Mouse (Mus musculus) heart, embryonic 13.5 days (tissue): Measurements from ENCODE around the gene Ints11. TPM values are rescaled to one million over a fixed set of nuclear protein-coding genes. Genes with fewer than 3 reads are reported as not detected.

Experiments
- ATAC-seq: fragments of 200-750 bp; cut with Nextera tagmentation; 2 replicates; pipeline ENCODE4 v1.8.0; 2017; ENCODE audit warnings: moderate TSS enrichment; ENCODE audit not compliant: insufficient number of reproducible peaks, low FRiP score, low TSS enrichment; ENCODE audit errors: extremely low read depth
- H3K27ac ChIP-seq: fragments of 300-500 bp; sonication (generic); replicated peaks from 2 replicates; pipeline ENCODE4 v1.5.1; 2015; ENCODE audit warnings: moderate library complexity, mild to moderate bottlenecking, inconsistent platforms
- H3K27me3 ChIP-seq: fragments of 300-500 bp; sonication (generic); replicated peaks from 2 replicates; pipeline ENCODE4 v1.6.1; 2015; ENCODE audit warnings: mild to moderate bottlenecking, inconsistent platforms
- H3K36me3 ChIP-seq: fragments of 300-500 bp; sonication (generic); 2 replicates; pipeline ENCODE4 v1.6.1; 2015; ENCODE audit warnings: mild to moderate bottlenecking, inconsistent platforms
- H3K4me1 ChIP-seq: fragments of 300-500 bp; sonication (generic); 2 replicates; pipeline ENCODE4 v1.6.1; 2015; ENCODE audit warnings: inconsistent platforms
- H3K4me2 ChIP-seq: fragments of 300-500 bp; sonication (generic); 2 replicates; pipeline ENCODE4 v1.6.1; 2015; ENCODE audit warnings: inconsistent platforms, mild to moderate bottlenecking, moderate library complexity
- H3K4me3 ChIP-seq: fragments of 300-500 bp; sonication (generic); 2 replicates; pipeline ENCODE4 v1.5.1; 2015; ENCODE audit warnings: moderate library complexity, mild to moderate bottlenecking, inconsistent platforms
- H3K9ac ChIP-seq: fragments of 300-500 bp; sonication (generic); 2 replicates; pipeline ENCODE4 v1.6.1; 2015; ENCODE audit warnings: inconsistent platforms, mild to moderate bottlenecking, moderate library complexity
- H3K9me3 ChIP-seq: fragments of 300-500 bp; sonication (generic); 2 replicates; pipeline ENCODE4 v1.6.1; 2016; ENCODE audit warnings: inconsistent platforms
- WGBS: fragments of 180-500 bp; shearing (Covaris S2); methylation state at CpG from one replicate; pipeline ENCODE4 v1.1.7; 2015; ENCODE audit warnings: mixed read lengths; 5-methylcytosine and 5-hydroxymethylcytosine counted together
- polyA plus RNA-seq: library from polyadenylated mRNA; unstranded; fragments of >200 nt; fragmentation: Nextera tagmentation; extraction: Ambion mirVana; gene quantifications from 2 replicates; pipeline ENCODE4 v1.2.1, GENCODE M21; 2015

Ints11 gene
- polyA plus RNA-seq, 1 experiment from 2014 or later, result 36.0 TPM

GRCm38 (mm10) chr4:155849391-155849790, 20.0 kb upstream of the Ints11 start:
- ATAC-seq, result no peak
- H3K27me3 ChIP-seq, result no peaks in the 10 kb centered on the region
- H3K4me3 ChIP-seq, result no peak overlapping the region
- 81% methylated on average over 2 of the region's 2 CpGs for WGBS
- no peak overlapping the region for H3K4me2 ChIP-seq
- H3K4me1 ChIP-seq, result peaks cover 35% of the 10 kb centered on the region
- peak overlapping the region; percentile 19; the same call in 1 of the 2 replicates for H3K9ac ChIP-seq
- peaks cover 14% of the 10 kb centered on the region for H3K36me3 ChIP-seq
- no peaks in the 10 kb centered on the region for H3K9me3 ChIP-seq
- no peak overlapping the region for H3K27ac ChIP-seq

- H3K4me2 ChIP-seq, result no peak overlapping the region
- no peak overlapping the region for H3K9ac ChIP-seq
- no peak overlapping the region for H3K4me3 ChIP-seq
- H3K27ac ChIP-seq, result no peak overlapping the region
- 85% methylated on average over 3 of the region's 3 CpGs for WGBS
- no peaks in the 10 kb centered on the region for H3K27me3 ChIP-seq
- peaks cover 35% of the 10 kb centered on the region for H3K4me1 ChIP-seq
- H3K9me3 ChIP-seq, result no peaks in the 10 kb centered on the region
- H3K36me3 ChIP-seq, result peaks cover 17% of the 10 kb centered on the region
- ATAC-seq, result no peak
Measured at GRCm38 (mm10) chr4:155849792-155850451, 19.4 kb upstream of the Ints11 start.

- ATAC-seq, result no peak
- no peaks in the 10 kb centered on the region for H3K9me3 ChIP-seq
- peaks cover 34% of the 10 kb centered on the region for H3K4me1 ChIP-seq
- no peak overlapping the region for H3K9ac ChIP-seq
- peaks cover 31% of the 10 kb centered on the region for H3K36me3 ChIP-seq
- no peaks in the 10 kb centered on the region for H3K27me3 ChIP-seq
- no peak overlapping the region for H3K27ac ChIP-seq
- H3K4me3 ChIP-seq, result no peak overlapping the region
- 86% methylated on average over 3 of the region's 3 CpGs for WGBS
- H3K4me2 ChIP-seq, result no peak overlapping the region
Measured at GRCm38 (mm10) chr4:155851368-155851767, 18.0 kb upstream of the Ints11 start.

GRCm38 (mm10) chr4:155851951-155852411, 17.4 kb upstream of the Ints11 start:
- Histone ChIP-seq H3K27me3 (no peaks in the 10 kb centered on the region), H3K27ac (no peak overlapping the region), H3K4me3 (no peak overlapping the region), H3K4me1 (peaks cover 28% of the 10 kb centered on the region), H3K9ac (no peak overlapping the region), H3K4me2 (no peak overlapping the region), H3K9me3 (no peaks in the 10 kb centered on the region), H3K36me3 (peaks cover 38% of the 10 kb centered on the region)
- WGBS, result 72% methylated on average over 2 of the region's 2 CpGs
- ATAC-seq, result no peak

DNA sequence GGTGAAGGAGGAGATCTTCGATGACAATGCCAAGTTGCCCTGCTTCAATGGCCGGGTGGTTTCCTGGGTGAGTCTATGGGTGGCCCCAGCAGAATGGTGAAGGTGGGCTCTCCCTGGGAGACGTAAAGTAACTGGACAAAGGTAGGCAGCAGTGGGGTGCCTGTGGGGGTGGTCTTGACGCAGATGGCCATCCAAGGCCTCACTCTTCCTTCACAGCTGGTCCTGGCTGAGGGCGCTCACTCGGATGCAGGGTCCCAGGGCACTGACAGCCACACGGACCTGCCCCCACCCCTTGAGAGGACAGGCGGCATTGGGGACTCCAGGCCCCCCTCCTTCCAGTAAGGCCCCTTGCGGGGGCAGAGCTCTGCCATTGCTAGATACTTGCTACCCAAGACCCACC, 15.9 kb upstream of the Ints11 start:
- H3K36me3 ChIP-seq, result peaks cover 52% of the 10 kb centered on the region
- no peaks in the 10 kb centered on the region for H3K9me3 ChIP-seq
- no peak overlapping the region for H3K27ac ChIP-seq
- no peak overlapping the region for H3K4me3 ChIP-seq
- 85% methylated on average over 9 of the region's 9 CpGs for WGBS
- no peak for ATAC-seq
- no peak overlapping the region for H3K9ac ChIP-seq
- no peaks in the 10 kb centered on the region for H3K27me3 ChIP-seq
- H3K4me1 ChIP-seq, result peaks cover 21% of the 10 kb centered on the region
- H3K4me2 ChIP-seq, result no peak overlapping the region

DNA sequence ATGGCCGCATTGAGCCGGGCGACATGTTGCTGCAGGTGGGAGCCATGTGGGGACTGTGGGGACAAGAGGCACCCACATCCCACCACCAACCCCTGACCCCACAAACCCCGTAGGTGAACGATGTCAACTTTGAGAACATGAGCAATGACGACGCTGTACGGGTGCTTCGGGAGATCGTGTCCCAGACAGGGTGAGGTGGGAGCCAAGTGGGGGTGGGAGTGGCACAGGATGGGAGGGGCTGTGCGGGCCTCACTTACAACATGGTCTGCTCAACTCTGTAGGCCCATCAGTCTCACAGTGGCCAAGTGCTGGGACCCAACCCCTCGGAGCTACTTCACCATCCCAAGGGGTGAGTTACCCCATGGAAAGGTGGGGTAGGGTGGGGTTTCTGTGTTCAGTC, 14.4 kb upstream of the Ints11 start:
- Histone ChIP-seq H3K4me2 (no peak overlapping the region), H3K4me3 (no peak overlapping the region), H3K27me3 (no peaks in the 10 kb centered on the region), H3K4me1 (0 out of 2 replicates have a peak, but pooled peaks cover 7% of the 10 kb centered on the region), H3K9me3 (no peaks in the 10 kb centered on the region), H3K9ac (no peak overlapping the region), H3K36me3 (peaks cover 61% of the 10 kb centered on the region), H3K27ac (no peak overlapping the region)
- 85% methylated on average over 12 of the region's 12 CpGs for WGBS
- no peak for ATAC-seq

DNA sequence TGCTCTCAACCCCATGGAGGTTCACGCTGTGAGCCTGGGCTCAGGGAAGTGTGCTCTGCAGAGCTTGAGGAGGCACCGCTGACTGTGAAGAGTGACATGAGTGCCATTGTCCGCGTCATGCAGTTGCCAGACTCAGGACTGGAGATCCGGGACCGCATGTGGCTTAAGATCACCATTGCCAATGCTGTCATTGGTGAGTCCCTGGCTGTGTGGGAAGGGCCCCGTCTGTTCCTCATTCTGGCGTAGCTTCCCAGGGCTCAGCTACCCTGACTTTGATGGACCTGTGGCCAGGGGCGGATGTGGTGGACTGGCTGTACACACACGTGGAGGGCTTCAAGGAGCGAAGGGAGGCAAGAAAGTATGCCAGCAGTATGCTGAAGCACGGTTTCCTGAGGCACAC, 13.3 kb upstream of the Ints11 start:
- Histone ChIP-seq H3K9ac (no peak overlapping the region), H3K4me3 (no peak overlapping the region), H3K27me3 (no peaks in the 10 kb centered on the region), H3K27ac (no peak overlapping the region), H3K9me3 (no peaks in the 10 kb centered on the region), H3K4me2 (no peak overlapping the region), H3K4me1 (0 out of 2 replicates have a peak, but pooled peaks cover 7% of the 10 kb centered on the region), H3K36me3 (peaks cover 71% of the 10 kb centered on the region)
- 87% methylated on average over 12 of the region's 12 CpGs for WGBS
- ATAC-seq, result no peak

DNA sequence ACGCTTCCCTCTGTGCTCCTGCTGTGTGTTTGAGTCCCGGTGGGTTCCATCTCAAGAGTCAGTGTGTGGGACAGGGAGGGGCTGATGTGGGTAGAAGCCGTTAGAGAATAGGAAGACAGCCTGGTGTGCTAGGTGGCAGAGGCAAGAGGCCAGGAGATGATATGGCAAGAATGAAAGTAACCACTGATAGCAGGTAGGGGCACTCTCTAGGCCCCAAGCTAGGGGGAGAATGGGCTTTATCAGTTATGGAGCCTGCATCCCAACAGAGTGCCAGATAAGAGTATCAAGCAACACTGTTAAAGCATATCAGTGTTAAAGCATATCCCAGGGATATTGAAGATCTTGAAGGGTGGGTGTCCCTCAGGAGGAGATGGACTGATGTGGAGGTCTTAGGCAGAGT, 12.5 kb upstream of the Ints11 start:
- Histone ChIP-seq H3K9me3 (no peaks in the 10 kb centered on the region), H3K4me2 (no peak overlapping the region), H3K36me3 (peaks cover 77% of the 10 kb centered on the region), H3K27me3 (no peaks in the 10 kb centered on the region), H3K27ac (no peak overlapping the region), H3K9ac (no peak overlapping the region), H3K4me1 (0 out of 2 replicates have a peak, but pooled peaks cover under 1% of the 10 kb centered on the region), H3K4me3 (no peak overlapping the region)
- WGBS, result 56% methylated on average over 3 of the region's 3 CpGs
- no peak for ATAC-seq

DNA sequence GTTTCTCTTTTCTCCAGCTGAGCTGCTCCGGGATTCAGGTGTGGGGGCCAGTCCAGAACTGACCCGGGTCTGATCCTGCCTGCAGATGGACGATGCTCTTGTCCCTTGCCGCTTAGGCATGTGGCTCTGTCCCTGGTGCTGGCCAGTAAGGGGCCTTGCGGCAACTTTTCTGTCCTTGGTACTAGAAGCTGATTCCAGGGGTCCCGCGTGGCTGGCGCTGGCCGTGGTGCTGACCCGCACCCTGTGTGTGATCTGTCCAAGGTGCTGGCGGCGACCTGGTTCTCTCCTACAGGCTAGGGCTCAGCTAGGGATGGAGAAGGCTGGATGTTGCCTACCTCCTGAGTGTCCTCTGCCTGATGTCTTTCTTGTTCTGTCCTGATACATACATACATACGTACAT, 10.0 kb upstream of the Ints11 start:
- Histone ChIP-seq H3K4me2 (no peak overlapping the region), H3K4me3 (no peak overlapping the region), H3K9me3 (no peaks in the 10 kb centered on the region), H3K27ac (no peak overlapping the region), H3K27me3 (no peaks in the 10 kb centered on the region), H3K9ac (no peak overlapping the region), H3K4me1 (no peaks in the 10 kb centered on the region), H3K36me3 (peaks cover 66% of the 10 kb centered on the region)
- ATAC-seq, result no peak
- WGBS, result 15% methylated on average over 13 of the region's 13 CpGs

DNA sequence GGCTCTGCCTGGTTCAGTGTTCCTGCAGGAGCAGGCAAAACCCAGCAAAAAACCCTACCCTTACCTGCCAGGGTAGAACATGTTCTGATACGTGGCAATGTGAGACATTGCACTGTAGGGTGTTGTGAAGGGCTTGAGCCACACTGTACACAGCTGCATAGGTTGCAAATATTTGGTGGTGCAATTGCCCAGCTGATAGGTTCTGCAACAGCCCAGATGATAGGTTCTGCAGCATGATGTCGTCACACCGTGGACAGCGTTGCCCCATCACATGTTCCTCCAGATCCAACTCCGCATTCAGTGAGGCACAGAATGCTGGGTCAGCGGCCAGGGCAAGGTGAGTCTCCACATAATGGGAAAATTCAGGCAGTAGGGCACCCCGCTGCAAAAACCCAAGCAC, 7.6 kb upstream of the Ints11 start:
- no peak for ATAC-seq
- WGBS, result 86% methylated on average over 7 of the region's 7 CpGs
- Histone ChIP-seq H3K9ac (no peak overlapping the region), H3K4me2 (no peak overlapping the region), H3K36me3 (peaks cover 64% of the 10 kb centered on the region), H3K4me3 (no peak overlapping the region), H3K4me1 (no peaks in the 10 kb centered on the region), H3K27ac (no peak overlapping the region), H3K9me3 (no peaks in the 10 kb centered on the region), H3K27me3 (no peaks in the 10 kb centered on the region)

DNA sequence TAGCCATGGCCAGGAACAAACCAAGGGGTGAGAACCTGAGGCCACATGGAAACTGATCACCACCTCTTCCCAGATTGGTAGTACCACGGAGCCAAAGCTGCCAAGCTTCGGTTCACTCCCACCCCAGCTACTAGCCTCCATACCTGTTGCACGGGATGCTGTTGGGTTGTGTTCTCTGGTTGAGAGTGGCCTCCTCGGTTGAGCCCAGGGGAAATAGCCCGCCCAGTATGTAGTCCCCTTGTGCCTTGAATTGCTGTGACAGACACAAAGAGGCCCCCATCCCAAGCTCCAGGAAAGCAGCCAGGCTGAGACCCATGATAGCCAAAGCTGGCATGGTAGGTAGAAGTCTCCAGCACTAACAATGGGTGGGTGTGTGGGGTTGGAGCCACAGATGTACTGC, 6.3 kb upstream of the Ints11 start, which contains the start of gene Tas1r3:
TSS of gene Tas1r3 (minus strand) at position 362 of the 400 bp plus-strand sequence.
- Histone ChIP-seq H3K27ac (no peak within 1 kb of the TSS), H3K4me3 (no peak within 1 kb of the TSS), H3K9ac (no peak within 1 kb of the TSS), H3K4me2 (no peak within 1 kb of the TSS), H3K36me3 (peaks cover 55% of the 10 kb centered on the region), H3K4me1 (peaks cover under 1% of the 10 kb centered on the region), H3K9me3 (no peaks in the 10 kb centered on the region), H3K27me3 (no peaks in the 10 kb centered on the region)
- no peak for ATAC-seq
- WGBS, result 76% methylated on average over 5 of the region's 5 CpGs
